Mouse (Mus musculus) lung, postnatal 0 days (tissue): ENCODE measurements around the gene Bcl2l11. TPM values are rescaled to one million over a fixed set of nuclear protein-coding genes. Genes with fewer than 3 reads are reported as not detected.

Experiments used
- ATAC-seq: fragments of 200-750 bp; cut with Nextera tagmentation; 2 replicates; pipeline ENCODE4 v1.8.0; 2017; ENCODE audit warnings: moderate library complexity
- DNase-seq: peaks from one replicate; pipeline ENCODE4 v3.0.0-alpha.2; 2016; ENCODE audit warnings: low spot score
- H3K27ac ChIP-seq: fragments of 300-500 bp; sonication (generic); 2 replicates; pipeline ENCODE4 v1.5.1; 2014; ENCODE audit warnings: antibody characterized with exemption, mild to moderate bottlenecking, low read length, mixed read lengths
- H3K27me3 ChIP-seq: fragments of 300-500 bp; sonication (generic); replicated peaks from 2 replicates; pipeline ENCODE4 v1.6.1; 2014; ENCODE audit warnings: low read length, mixed read lengths; ENCODE audit not compliant: insufficient read depth
- H3K36me3 ChIP-seq: fragments of 300-500 bp; sonication (generic); 2 replicates; pipeline ENCODE4 v1.6.1; 2014; ENCODE audit warnings: low read length, mixed read lengths; ENCODE audit not compliant: insufficient read depth
- H3K4me1 ChIP-seq: fragments of 300-500 bp; sonication (generic); 2 replicates; pipeline ENCODE4 v1.6.1; 2014; ENCODE audit warnings: antibody characterized with exemption, low read depth, low read length, mixed read lengths; ENCODE audit not compliant: insufficient read depth
- H3K4me2 ChIP-seq: fragments of 300-500 bp; sonication (generic); replicated peaks from 2 replicates; pipeline ENCODE4 v1.6.1; 2014; ENCODE audit warnings: low read depth, mild to moderate bottlenecking, low read length, moderate library complexity, mixed read lengths
- H3K4me3 ChIP-seq: fragments of 300-500 bp; sonication (generic); 2 replicates; pipeline ENCODE4 v1.5.1; 2014; ENCODE audit warnings: low read depth, low read length
- H3K9ac ChIP-seq: fragments of 300-500 bp; sonication (generic); replicated peaks from 2 replicates; pipeline ENCODE4 v1.6.1; 2014; ENCODE audit warnings: low read depth, mild to moderate bottlenecking
- H3K9me3 ChIP-seq: fragments of 300-500 bp; sonication (generic); 2 replicates; pipeline ENCODE4 v1.6.1; 2016; ENCODE audit warnings: low read length, mixed read lengths
- CTCF ChIP-seq: IDR thresholded peaks from 2 replicates; pipeline ENCODE4 v1.5.1; 2016; ENCODE audit warnings: antibody characterized with exemption, mild to moderate bottlenecking
- EP300 ChIP-seq: IDR thresholded peaks from 2 replicates; pipeline ENCODE4 v1.6.1; 2016; ENCODE audit warnings: antibody characterized with exemption, mild to moderate bottlenecking, control low read depth
- WGBS: fragments of 180-500 bp; shearing (Covaris S2); extraction: QIAGEN DNeasy Blood & Tissue Kit; methylation state at CpG from one replicate; pipeline ENCODE4 v1.1.7; 2014; 5-methylcytosine and 5-hydroxymethylcytosine counted together
- polyA plus RNA-seq: library from polyadenylated mRNA; unstranded; fragments of >200 nt; fragmentation: Nextera tagmentation; extraction: Ambion mirVana; gene quantifications from 2 replicates; pipeline ENCODE4 v1.2.1, GENCODE M21; 2015

Gene Bcl2l11
- polyA plus RNA-seq, 1 experiment from 2014 or later, result 18.5 TPM

GRCm38 (mm10) chr2:128122491-128122890, 3.3 kb upstream of the Bcl2l11 start:
- ATAC-seq (no peak), DNase-seq (peak; percentile 91)
- H3K36me3 ChIP-seq, result no peaks in the 10 kb centered on the region
- peak overlapping the region; percentile 94 for H3K4me2 ChIP-seq
- whole genome bisulfite sequencing, result 1% methylated on average over 9 of the region's 9 CpGs
- H3K4me1 ChIP-seq, result peaks cover 17% of the 10 kb centered on the region; the same call in 1 of the 2 replicates
- H3K27me3 ChIP-seq, result no peaks in the 10 kb centered on the region
- TF ChIP-seq CTCF (peak; percentile 95), EP300 (no peak)
- H3K27ac ChIP-seq, result no peak overlapping the region
- no peaks in the 10 kb centered on the region for H3K9me3 ChIP-seq
- H3K4me3 ChIP-seq, result no peak overlapping the region
- H3K9ac ChIP-seq, result no peak overlapping the region

- no peaks in the 10 kb centered on the region for H3K27me3 ChIP-seq
- H3K4me1 ChIP-seq, result peaks cover 17% of the 10 kb centered on the region; the same call in 1 of the 2 replicates
- H3K27ac ChIP-seq, result no peak overlapping the region
- peak overlapping the region; percentile 21 for H3K4me3 ChIP-seq
- H3K4me2 ChIP-seq, result peak overlapping the region; percentile 94
- H3K36me3 ChIP-seq, result no peaks in the 10 kb centered on the region
- 4% methylated on average over 40 of the region's 40 CpGs for WGBS
- TF ChIP-seq CTCF, result peak; percentile 53
- TF ChIP-seq EP300, result no peak
- H3K9ac ChIP-seq, result no peak overlapping the region
- H3K9me3 ChIP-seq, result no peaks in the 10 kb centered on the region
- ATAC-seq (no peak), DNase-seq (peak; percentile 53)
Measured at GRCm38 (mm10) chr2:128122891-128123771, 2.7 kb upstream of the Bcl2l11 start.

- 10% methylated on average over 23 of the region's 23 CpGs for WGBS
- peak overlapping the region; percentile 21 for H3K4me3 ChIP-seq
Measured at GRCm38 (mm10) chr2:128123921-128124683, 1.7 kb upstream of the Bcl2l11 start.

GRCm38 (mm10) chr2:128124693-128125092, 1.1 kb upstream of the Bcl2l11 start:
- peak overlapping the region; percentile 94 for H3K4me2 ChIP-seq
- 19% methylated on average over 15 of the region's 15 CpGs for WGBS
- TF ChIP-seq EP300, result no peak
- TF ChIP-seq CTCF, result no peak
- no peak for ATAC-seq
- H3K4me3 ChIP-seq, result peak overlapping the region; percentile 79
- H3K27ac ChIP-seq, result no peak overlapping the region
- no peak overlapping the region for H3K9ac ChIP-seq
- H3K27me3 ChIP-seq, result no peaks in the 10 kb centered on the region
- peaks cover 21% of the 10 kb centered on the region; the same call in 1 of the 2 replicates for H3K4me1 ChIP-seq
- no peak for DNase-seq
- H3K36me3 ChIP-seq, result no peaks in the 10 kb centered on the region; the same call in 1 of the 2 replicates
- no peaks in the 10 kb centered on the region for H3K9me3 ChIP-seq

More at GRCm38 (mm10) chr2:128123921-128124683, 1.7 kb upstream of the Bcl2l11 start:
- Histone ChIP-seq H3K4me1 (peaks cover 21% of the 10 kb centered on the region; the same call in 1 of the 2 replicates), H3K9ac (no peak overlapping the region), H3K36me3 (no peaks in the 10 kb centered on the region), H3K27ac (no peak overlapping the region), H3K9me3 (no peaks in the 10 kb centered on the region), H3K27me3 (no peaks in the 10 kb centered on the region), H3K4me2 (peak overlapping the region; percentile 94)
- DNase-seq (peak; percentile 46), ATAC-seq (no peak)
- no peak for TF ChIP-seq CTCF

- H3K4me2 ChIP-seq, result peak overlapping the region; percentile 94
- no peak for DNase-seq
- WGBS, result 1% methylated on average over 35 of the region's 35 CpGs
- H3K9me3 ChIP-seq, result no peaks in the 10 kb centered on the region
- H3K27me3 ChIP-seq, result no peaks in the 10 kb centered on the region
- peaks cover 21% of the 10 kb centered on the region; the same call in 1 of the 2 replicates for H3K4me1 ChIP-seq
- peak overlapping the region; percentile 96 for H3K27ac ChIP-seq
- no peak for ATAC-seq
- TF ChIP-seq EP300 (no peak), CTCF (no peak)
- H3K9ac ChIP-seq, result peak overlapping the region; percentile 81
- peaks cover 12% of the 10 kb centered on the region; the same call in 1 of the 2 replicates for H3K36me3 ChIP-seq
- peak overlapping the region; percentile 79 for H3K4me3 ChIP-seq
Measured at GRCm38 (mm10) chr2:128126591-128127051, 783 bp downstream of the Bcl2l11 start.
